24 mouse cellular contexts compared by ENCODE assay signal in genomic region chr6:59032748-59033147, GRCm38 (mm10). TPM values are rescaled to one million over a fixed set of nuclear protein-coding genes. Genes with fewer than 3 reads are reported as not detected.
DNase-seq lines count a peak whose midpoint lies in the region; ATAC-seq and TF ChIP-seq lines count a peak whose summit lies in the region.
"Had no signal": no experiment of that assay in that cellular context is flagged by ENCODE, and none has a peak within 500 bp of the region (broad histone marks: within the 10 kb centered on the region; RNA-seq: fewer than 3 reads in every experiment).

No protein-coding gene starts in this region.

- H3K36me3 ChIP-seq in lung, postnatal 0 days (ENCODE audit: insufficient read depth, low read length): no peaks in the 10 kb centered on the region
- H3K36me3 ChIP-seq: embryonic facial prominence, embryonic 10.5 days; embryonic facial prominence, embryonic 12.5 days; forebrain, embryonic 15.5 days; G1E had no signal

- peak; percentile 32; the same call in 1 of the 2 replicates for ATAC-seq in lung, postnatal 0 days
- ATAC-seq: activated CD4-positive, CD25-positive, alpha-beta regulatory T cell, adult 4 months; CD4-positive, CD25-positive, alpha-beta regulatory T cell, adult 4 months; forebrain, embryonic 13.5 days; forebrain, embryonic 15.5 days; forebrain, postnatal 0 days; Patski had no signal

- WGBS in lung, postnatal 0 days: 50% methylated on average over 5 of the region's 5 CpGs

- no peak overlapping the region for H3K27ac ChIP-seq in lung, postnatal 0 days (ENCODE audit: low read length)
- H3K27ac ChIP-seq: embryonic facial prominence, embryonic 10.5 days; embryonic facial prominence, embryonic 12.5 days; forebrain, embryonic 13.5 days; forebrain, embryonic 15.5 days had no signal

- 0 out of 2 replicates have a peak, but pooled peaks have one; percentile 43 for TF ChIP-seq EP300 in lung, postnatal 0 days (IDR thresholded peaks at IDR 0.05)

- H3K4me1 ChIP-seq in lung, postnatal 0 days (ENCODE audit: insufficient read depth, low read depth, low read length): peaks cover 5% of the 10 kb centered on the region; the same call in 1 of the 2 replicates
- H3K4me1 ChIP-seq: embryonic facial prominence, embryonic 10.5 days; embryonic facial prominence, embryonic 12.5 days; forebrain, embryonic 13.5 days; forebrain, embryonic 15.5 days had no signal

- H3K27me3 ChIP-seq in lung, postnatal 0 days (replicated peaks; ENCODE audit: insufficient read depth, low read length): no peaks in the 10 kb centered on the region
- H3K27me3 ChIP-seq: CH12.LX; embryonic facial prominence, embryonic 12.5 days; forebrain, embryonic 13.5 days; forebrain, embryonic 15.5 days; Patski had no signal

- no peak overlapping the region for H3K9ac ChIP-seq in lung, postnatal 0 days (replicated peaks; ENCODE audit: low read depth)
- H3K9ac ChIP-seq: embryonic facial prominence, embryonic 12.5 days; forebrain, embryonic 13.5 days; forebrain, embryonic 15.5 days; forebrain, postnatal 0 days had no signal

- H3K4me2 ChIP-seq in lung, postnatal 0 days (replicated peaks; ENCODE audit: low read depth, low read length): no peak overlapping the region
- H3K4me2 ChIP-seq: embryonic facial prominence, embryonic 12.5 days; forebrain, embryonic 13.5 days; forebrain, embryonic 15.5 days had no signal

- H3K4me3 ChIP-seq in lung, postnatal 0 days (ENCODE audit: low read depth, low read length): no peak overlapping the region
- H3K4me3 ChIP-seq: embryonic facial prominence, embryonic 10.5 days; embryonic facial prominence, embryonic 12.5 days; forebrain, embryonic 13.5 days; forebrain, embryonic 15.5 days had no signal

- no peaks in the 10 kb centered on the region for H3K9me3 ChIP-seq in lung, postnatal 0 days (ENCODE audit: low read length)
- H3K9me3 ChIP-seq: embryonic facial prominence, embryonic 10.5 days; embryonic facial prominence, embryonic 12.5 days; forebrain, embryonic 13.5 days; forebrain, embryonic 15.5 days; G1E had no signal

- peak; percentile 32 for DNase-seq in adrenal gland, postnatal 10 days
- no peak for DNase-seq in adrenal gland, postnatal 36 days
- DNase-seq in lung, postnatal 0 days (ENCODE audit: low spot score): peak; percentile 58
- no peak for DNase-seq in lung, adult 18-20 months
- peak; percentile 24 for DNase-seq in adipocyte (ENCODE audit: low spot score)
- DNase-seq in right cerebral cortex, postnatal 10 days (ENCODE audit: low spot score in 2 of 2): no peak
- DNase-seq: adrenal gland, adult 2 months; adrenal gland, postnatal 14 days; B cell, adult 2 months; cerebellum, adult 11-12 months; cerebellum, adult 2 months; cerebellum, adult 9-10 months; cerebellum, postnatal 10 days; cerebellum, postnatal 25 days; forebrain, postnatal 0 days had no signal

- TF ChIP-seq CTCF in lung, postnatal 0 days (IDR thresholded peaks at IDR 0.05): no peak

RNA-seq across cellular contexts. Expression of gene Fam13a, which starts 8.4 kb away (rescaled TPM):
- total RNA-seq in adrenal gland, postnatal 10 days (2021): 100 to 1,000 TPM; 110 to 111 TPM
- total RNA-seq in adrenal gland, postnatal 36 days (2021): 100 to 1,000 TPM in 1 of 2 experiments, 10 to 100 TPM in 1; 99.4 to 103 TPM
- 21.4 and 23.5 TPM in 2 replicates for polyA plus RNA-seq in lung, postnatal 0 days (2015; fragmentation: Nextera tagmentation; extraction: Ambion mirVana)
- polyA plus RNA-seq: activated CD4-positive, CD25-positive, alpha-beta regulatory T cell, adult 4 months; G1E had no signal

Comparison
In these comparisons a context has a peak if more than half of its experiments do, and no peak if none do; other contexts are left out.
1. DNase-seq: peak in adrenal gland, postnatal 10 days (single experiment), lung, postnatal 0 days (single experiment) and adipocyte (single experiment); none in adrenal gland, postnatal 36 days (0 of 2), lung, adult 18-20 months (0 of 2) and right cerebral cortex, postnatal 10 days (0 of 2).